Mouse (Mus musculus) MEL (cell line): ENCODE data around the gene Trak1. TPM values are rescaled to one million over a fixed set of nuclear protein-coding genes. Genes with fewer than 3 reads are reported as not detected.

Experiments used
- DNase-seq: peaks from one replicate; pipeline ENCODE4 v3.0.0; 2011; ENCODE audit warnings: low read depth, low spot score
- H3K27ac ChIP-seq: 2 replicates; pipeline ENCODE4 v1.5.1; 2012; ENCODE audit warnings: low read depth, mild to moderate bottlenecking, control low read depth, low read length, moderate library complexity; ENCODE audit not compliant: control insufficient read depth
- H3K27me3 ChIP-seq, 2 experiments: fragments of 150-350 bp in 1 of 2; sonication (generic) in 1 of 2; 2 replicates each; pipeline ENCODE4 v1.6.1; 2012; ENCODE audit warnings: low read length in 2 of 2, mild to moderate bottlenecking in 2 of 2, improper control_type of control experiment in 1 of 2, moderate library complexity in 1 of 2; ENCODE audit not compliant: insufficient read depth in 2 of 2, control insufficient read depth in 1 of 2
- H3K36me3 ChIP-seq, 2 experiments: 2 replicates each; pipeline ENCODE4 v1.6.1; 2012 to 2014; ENCODE audit warnings: low read length in 2 of 2, improper control_type of control experiment in 1 of 2, inconsistent platforms in 1 of 2, mild to moderate bottlenecking in 1 of 2; ENCODE audit not compliant: insufficient read depth in 2 of 2, control insufficient read depth in 1 of 2
- H3K4me1 ChIP-seq, 2 experiments: fragments of 150-350 bp in 1 of 2; sonication (generic) in 1 of 2; 2 replicates each; pipeline ENCODE4 v1.6.1; 2012; ENCODE audit warnings: low read length in 2 of 2, improper control_type of control experiment in 1 of 2, mild to moderate bottlenecking in 1 of 2; ENCODE audit not compliant: insufficient read depth in 2 of 2, control insufficient read depth in 1 of 2
- H3K4me3 ChIP-seq, 2 experiments: fragments of 150-350 bp in 1 of 2; sonication (generic) in 1 of 2; 2 replicates each; pipeline ENCODE4 v1.5.1; 2012; ENCODE audit warnings: low read depth in 2 of 2, low read length in 2 of 2, mild to moderate bottlenecking in 2 of 2, moderate library complexity in 2 of 2, control low read depth in 1 of 2, improper control_type of control experiment in 1 of 2; ENCODE audit not compliant: control insufficient read depth in 1 of 2, insufficient read depth in 1 of 2
- H3K79me2 ChIP-seq: 2 replicates; pipeline ENCODE4 v1.6.1; 2012; ENCODE audit warnings: mild to moderate bottlenecking, low read length, moderate library complexity; ENCODE audit not compliant: control insufficient read depth, poor library complexity, insufficient read depth
- H3K9ac ChIP-seq: 2 replicates; pipeline ENCODE4 v1.6.1; 2012; ENCODE audit warnings: low read depth, mild to moderate bottlenecking, control low read depth, low read length, moderate library complexity; ENCODE audit not compliant: control insufficient read depth, poor library complexity, severe bottlenecking
- H3K9me3 ChIP-seq: fragments of 150-350 bp; sonication (generic); replicated peaks from 2 replicates; pipeline ENCODE4 v1.6.1; 2012; ENCODE audit warnings: mild to moderate bottlenecking, low read length, improper control_type of control experiment, moderate library complexity; ENCODE audit not compliant: insufficient read depth
- CHD1 ChIP-seq: IDR thresholded peaks from 2 replicates; pipeline ENCODE4 v1.6.1; 2012; ENCODE audit warnings: low read depth, mild to moderate bottlenecking, inconsistent platforms, low read length, improper control_type of control experiment
- CTCF ChIP-seq, 3 experiments: IDR thresholded peaks in 2 of 3; conservative IDR thresholded peaks in 1 of 3; 2 replicates each; pipeline ENCODE4 v1.5.1; 2011 to 2012; ENCODE audit warnings: low read length in 3 of 3, low read depth in 2 of 3, mild to moderate bottlenecking in 2 of 3, improper control_type of control experiment in 1 of 3, inconsistent platforms in 1 of 3, mixed read lengths in 1 of 3, moderate library complexity in 1 of 3; ENCODE audit not compliant: control insufficient read depth in 1 of 3, insufficient read depth in 1 of 3, poor library complexity in 1 of 3, severe bottlenecking in 1 of 3
- ELF1 ChIP-seq: IDR thresholded peaks from 2 replicates; pipeline ENCODE4 v1.6.1; 2014; ENCODE audit warnings: low read depth, mild to moderate bottlenecking, inconsistent platforms, low read length, improper control_type of control experiment, moderate library complexity
- HCFC1 ChIP-seq: IDR thresholded peaks from 2 replicates; pipeline ENCODE4 v1.6.1; 2012; ENCODE audit warnings: low read depth, mild to moderate bottlenecking, inconsistent platforms, low read length, improper control_type of control experiment, moderate library complexity
- JUND ChIP-seq: IDR thresholded peaks from 2 replicates; pipeline ENCODE4 v1.6.1; 2011; ENCODE audit warnings: low read depth, mild to moderate bottlenecking, improper control_type of control experiment, low read length
- MAX ChIP-seq: IDR thresholded peaks from 2 replicates; pipeline ENCODE4 v1.6.1; 2011; ENCODE audit warnings: low read length, improper control_type of control experiment
- MAZ ChIP-seq: IDR thresholded peaks from 2 replicates; pipeline ENCODE4 v1.6.1; 2012; ENCODE audit warnings: low read depth, mild to moderate bottlenecking, inconsistent platforms, low read length, improper control_type of control experiment
- MXI1 ChIP-seq: IDR thresholded peaks from 2 replicates; pipeline ENCODE4 v1.6.1; 2011; ENCODE audit warnings: mild to moderate bottlenecking, low read depth, low read length, improper control_type of control experiment
- MYB ChIP-seq: IDR thresholded peaks from 2 replicates; pipeline ENCODE4 v1.6.1; 2011; ENCODE audit warnings: mild to moderate bottlenecking, low read depth, low read length, improper control_type of control experiment
- NELFE ChIP-seq: IDR thresholded peaks from 2 replicates; pipeline ENCODE4 v1.6.1; 2011; ENCODE audit warnings: low read depth, low read length, improper control_type of control experiment
- NRF1 ChIP-seq: IDR thresholded peaks from 2 replicates; pipeline ENCODE4 v1.6.1; 2014; ENCODE audit warnings: low read depth, mild to moderate bottlenecking, inconsistent platforms, low read length, improper control_type of control experiment, moderate library complexity; ENCODE audit not compliant: poor library complexity, insufficient read depth, severe bottlenecking
- POLR2A ChIP-seq, 2 experiments: IDR thresholded peaks; 2 replicates each; pipeline ENCODE4 v1.6.1; 2011 to 2012; ENCODE audit warnings: low read length in 2 of 2, mild to moderate bottlenecking in 2 of 2, control low read depth in 1 of 2, improper control_type of control experiment in 1 of 2, low read depth in 1 of 2, moderate library complexity in 1 of 2; ENCODE audit not compliant: control insufficient read depth in 1 of 2, insufficient read depth in 1 of 2, poor library complexity in 1 of 2
- POLR2AphosphoS2 ChIP-seq: IDR thresholded peaks from 2 replicates; pipeline ENCODE4 v1.6.1; 2011; ENCODE audit warnings: low read length, improper control_type of control experiment
- RCOR1 ChIP-seq: IDR thresholded peaks from 2 replicates; pipeline ENCODE4 v1.6.1; 2012; ENCODE audit warnings: low read depth, mild to moderate bottlenecking, inconsistent platforms, low read length, improper control_type of control experiment
- TBP ChIP-seq: IDR thresholded peaks from 2 replicates; pipeline ENCODE4 v1.8.0; 2011; ENCODE audit warnings: low read depth, low read length, improper control_type of control experiment
- TCF12 ChIP-seq: IDR thresholded peaks from 2 replicates; pipeline ENCODE4 v1.6.1; 2014; ENCODE audit warnings: low read depth, mild to moderate bottlenecking, inconsistent platforms, low read length, improper control_type of control experiment, moderate library complexity
- UBTF ChIP-seq: IDR thresholded peaks from 2 replicates; pipeline ENCODE4 v1.6.1; 2012; ENCODE audit warnings: low read depth, mild to moderate bottlenecking, inconsistent platforms, low read length, improper control_type of control experiment, moderate library complexity, borderline replicate concordance; ENCODE audit not compliant: insufficient read depth
- ZKSCAN1 ChIP-seq: IDR thresholded peaks from 2 replicates; pipeline ENCODE4 v1.6.1; 2012; ENCODE audit warnings: low read depth, mild to moderate bottlenecking, inconsistent platforms, low read length, improper control_type of control experiment, moderate library complexity
- ZNF384 ChIP-seq: IDR thresholded peaks from 2 replicates; pipeline ENCODE4 v1.6.1; 2012; ENCODE audit warnings: low read depth, mild to moderate bottlenecking, inconsistent platforms, low read length, improper control_type of control experiment
- polyA plus RNA-seq, 2 experiments: library from polyadenylated mRNA; stranded (reverse) in 1 of 2; unstranded in 1 of 2; fragments of >175 nt in 1 of 2; fragments of >200 nt in 1 of 2; gene quantifications; 2 replicates each; pipeline versions ENCODE4 v1.2.1 to v1.2.4; 2012; ENCODE audit warnings: low replicate concordance in 2 of 2, low read depth in 1 of 2; ENCODE audit not compliant: insufficient read length in 2 of 2, insufficient read depth in 1 of 2, missing spikeins in 1 of 2
- total RNA-seq: library from RNA; depleted of rRNA; stranded (reverse); fragments of 300-350 nt; gene quantifications from 2 replicates; pipeline ENCODE4 v1.2.3, GENCODE M21; 2012

Trak1 gene
- total and polyA plus RNA-seq, 3 experiments: 16.2 to 35.5 TPM; not detected in 1

DNA sequence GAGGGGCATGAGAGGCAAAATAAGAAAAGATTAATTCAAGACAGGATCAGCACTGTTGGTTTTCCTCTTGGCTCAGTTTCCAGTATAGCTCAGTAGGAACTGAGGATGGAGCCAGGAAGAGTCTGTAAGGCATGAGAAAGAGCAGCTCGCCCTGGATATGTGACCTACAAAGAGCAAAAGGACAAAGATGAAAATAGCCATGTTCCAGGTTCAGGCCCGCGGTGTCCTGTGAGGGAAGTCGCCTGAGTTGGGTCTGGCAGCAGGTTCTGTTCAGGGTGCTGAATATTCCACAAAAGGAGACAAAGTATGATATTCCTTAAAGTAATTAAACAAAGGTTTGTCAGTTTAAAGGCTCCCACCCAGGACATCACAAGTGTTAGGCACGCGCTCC lies 14.5 kb downstream of the Trak1 start:
- H3K27me3 ChIP-seq: no peaks in the 10 kb centered on the region
- TF ChIP-seq TCF12: no peak
- no peak for TF ChIP-seq JUND
- no peak for DNase-seq
- H3K9ac ChIP-seq: no peak overlapping the region
- peaks cover 10% of the 10 kb centered on the region for H3K79me2 ChIP-seq
- peaks cover 0 to 9% of the 10 kb centered on the region in 2 experiments; a peak in 2 of 4 replicates for H3K36me3 ChIP-seq
- peaks cover 6 to 8% of the 10 kb centered on the region in 2 experiments for H3K4me1 ChIP-seq
- no peak overlapping the region for H3K4me3 ChIP-seq
- H3K27ac ChIP-seq: no peak overlapping the region
- no peaks in the 10 kb centered on the region for H3K9me3 ChIP-seq

DNA sequence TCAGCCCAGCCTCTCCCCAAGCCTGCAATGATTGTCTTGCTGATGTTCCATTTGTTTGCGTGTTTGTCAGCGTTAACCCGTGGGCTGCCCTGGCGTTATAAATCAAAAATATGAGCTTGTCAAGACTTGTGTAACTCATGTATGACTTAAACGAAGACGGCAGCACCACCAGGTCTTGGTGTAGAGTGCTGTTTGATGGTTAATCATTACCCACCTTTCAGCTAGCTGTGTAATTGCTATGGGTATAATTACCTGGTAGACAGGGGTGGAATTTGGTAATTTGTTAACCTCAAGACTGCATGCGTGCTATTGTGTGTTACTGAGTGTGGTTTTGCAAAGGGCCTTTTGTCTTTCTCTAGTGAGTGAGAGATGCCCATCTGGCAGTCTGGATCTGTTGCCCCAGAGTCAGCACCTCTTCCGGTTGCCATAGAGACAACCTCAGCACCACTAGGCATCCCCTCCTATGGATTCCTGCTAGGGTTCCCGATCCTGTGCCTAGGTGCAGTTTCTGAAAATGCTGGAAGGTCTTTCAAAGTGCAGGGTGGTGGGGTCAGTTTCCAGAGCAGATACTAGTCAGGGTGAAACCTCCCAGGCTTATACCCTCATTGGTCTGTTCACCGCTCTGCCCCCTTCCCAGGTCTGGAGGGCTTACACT lies 15.1 kb downstream of the Trak1 start:
- H3K9me3 ChIP-seq: no peaks in the 10 kb centered on the region
- H3K79me2 ChIP-seq: peaks cover 10% of the 10 kb centered on the region
- H3K27ac ChIP-seq: no peak overlapping the region
- TF ChIP-seq MAZ: no peak
- no peak for TF ChIP-seq RCOR1
- TF ChIP-seq NRF1: no peak
- no peak for TF ChIP-seq MAX
- no peak for TF ChIP-seq MXI1
- TF ChIP-seq POLR2A (IDR thresholded peaks at IDR 0.05; ENCODE audit: control insufficient read depth in 1 of 2, insufficient read depth in 1 of 2, low read depth in 1 of 2, low read length in 2 of 2, poor library complexity in 1 of 2): no peak
- TF ChIP-seq JUND: no peak
- TF ChIP-seq POLR2AphosphoS2: no peak
- TF ChIP-seq HCFC1: no peak
- no peak for TF ChIP-seq UBTF
- TF ChIP-seq ZKSCAN1: no peak
- TF ChIP-seq ELF1: no peak
- no peak for TF ChIP-seq CHD1
- TF ChIP-seq ZNF384: no peak
- TF ChIP-seq NELFE: no peak
- no peak for TF ChIP-seq MYB
- TF ChIP-seq CTCF (IDR thresholded peaks at IDR 0.05 in 2 of 3, conservative IDR thresholded peaks at IDR 0.05 in 1 of 3; ENCODE audit: control insufficient read depth in 1 of 3, insufficient read depth in 1 of 3, low read depth in 2 of 3, low read length in 3 of 3, poor library complexity in 1 of 3, severe bottlenecking in 1 of 3): no peak
- no peak for TF ChIP-seq TBP
- H3K27me3 ChIP-seq: no peaks in the 10 kb centered on the region
- H3K36me3 ChIP-seq: peaks cover 0 to 9% of the 10 kb centered on the region in 2 experiments; a peak in 2 of 4 replicates
- no peak overlapping the region for H3K9ac ChIP-seq
- no peak for DNase-seq
- H3K4me3 ChIP-seq: no peak overlapping the region
- H3K4me1 ChIP-seq: peaks cover 6 to 8% of the 10 kb centered on the region in 2 experiments
